Mouse (Mus musculus): ENCODE measurements around the gene Prkar1a.

DNA sequence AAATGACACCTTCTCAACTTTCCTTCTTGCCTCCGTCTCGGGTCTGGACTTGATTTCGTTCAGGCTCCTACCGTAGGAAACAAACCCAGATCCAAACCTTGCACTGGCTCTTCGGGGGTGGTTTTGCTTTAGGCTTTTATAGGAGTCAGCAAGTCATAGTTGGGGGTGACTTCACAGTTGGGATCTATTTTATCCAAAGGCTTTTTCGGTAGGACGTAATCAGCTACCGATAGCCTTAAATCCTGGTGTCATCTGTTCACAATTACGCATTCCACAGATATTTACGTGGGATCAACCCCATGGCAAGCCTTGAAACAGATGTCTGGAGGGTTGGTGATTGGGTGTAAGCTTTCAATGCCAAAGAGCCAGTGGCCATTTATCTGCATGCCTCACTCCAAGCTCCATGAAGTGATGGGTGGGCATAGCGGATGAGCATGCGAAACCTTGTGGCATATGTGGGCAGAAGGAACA lies 66.1 kb downstream of the Prkar1a start:
- TF ChIP-seq CTCF (IDR thresholded peaks at IDR 0.05; ENCODE audit: borderline replicate concordance, control insufficient read depth, extremely low read depth, insufficient read depth, low read length, poor library complexity) (no peak), POLR2A (IDR thresholded peaks at IDR 0.05; ENCODE audit: control insufficient read depth, extremely low read depth, insufficient read depth, low read length, poor library complexity) (no peak)

All from thymus, adult 2 months (tissue).